Mouse (Mus musculus) fat pad, adult 2 months (tissue): ENCODE measurements at regions not wholly inside any gene's neighbourhood (a gene's known extent, or its start where the extent isn't known, plus 50 kb on each side); places are given as distances from the start of the nearest gene placed in this dataset.

Source experiments
- DNase-seq: peaks from one replicate; pipeline ENCODE4 v3.0.0-alpha.2; 2011; ENCODE audit warnings: low read depth, low spot score; ENCODE audit errors: extremely low read depth

DNA sequence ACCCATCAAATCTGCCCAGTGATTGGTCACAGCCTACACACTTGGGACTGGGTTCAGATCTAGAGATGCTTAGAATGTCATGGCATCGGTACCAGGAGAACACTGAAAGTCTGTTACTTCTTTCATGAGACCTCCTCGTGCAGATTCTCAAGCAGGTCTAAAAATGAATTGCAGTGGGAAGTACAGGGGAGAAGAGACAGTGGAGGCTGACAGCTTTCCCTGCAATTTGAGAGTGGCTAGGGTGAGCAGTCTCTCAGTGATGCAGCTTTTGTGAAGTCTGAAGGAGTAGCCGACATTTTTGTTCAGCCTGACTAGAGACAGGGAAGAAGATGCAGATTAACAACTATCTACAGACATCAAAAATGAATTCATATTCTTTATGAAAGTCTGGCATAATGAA, 112.5 kb downstream of the Fam198b start:
- DNase-seq: no peak

DNA sequence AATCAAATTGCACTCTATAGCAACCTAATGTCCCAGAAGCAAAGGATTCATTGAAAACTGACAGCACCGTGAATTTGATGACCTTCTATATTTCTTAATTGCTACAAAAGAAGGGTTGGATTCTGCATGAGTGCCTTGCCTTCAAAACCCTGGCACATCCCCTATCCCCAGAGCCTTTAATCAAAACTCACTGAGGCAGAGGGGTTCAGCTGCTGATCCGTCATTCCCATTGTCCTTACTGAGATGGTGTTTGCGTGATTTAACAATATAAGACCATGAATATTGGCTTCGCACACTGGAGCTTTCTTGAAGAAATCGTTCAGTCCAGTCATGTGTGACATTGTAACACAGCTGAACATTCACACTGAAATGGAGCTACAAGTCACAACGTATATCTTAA, 118.0 kb downstream of the Fam198b start:
- DNase-seq: no peak

DNA sequence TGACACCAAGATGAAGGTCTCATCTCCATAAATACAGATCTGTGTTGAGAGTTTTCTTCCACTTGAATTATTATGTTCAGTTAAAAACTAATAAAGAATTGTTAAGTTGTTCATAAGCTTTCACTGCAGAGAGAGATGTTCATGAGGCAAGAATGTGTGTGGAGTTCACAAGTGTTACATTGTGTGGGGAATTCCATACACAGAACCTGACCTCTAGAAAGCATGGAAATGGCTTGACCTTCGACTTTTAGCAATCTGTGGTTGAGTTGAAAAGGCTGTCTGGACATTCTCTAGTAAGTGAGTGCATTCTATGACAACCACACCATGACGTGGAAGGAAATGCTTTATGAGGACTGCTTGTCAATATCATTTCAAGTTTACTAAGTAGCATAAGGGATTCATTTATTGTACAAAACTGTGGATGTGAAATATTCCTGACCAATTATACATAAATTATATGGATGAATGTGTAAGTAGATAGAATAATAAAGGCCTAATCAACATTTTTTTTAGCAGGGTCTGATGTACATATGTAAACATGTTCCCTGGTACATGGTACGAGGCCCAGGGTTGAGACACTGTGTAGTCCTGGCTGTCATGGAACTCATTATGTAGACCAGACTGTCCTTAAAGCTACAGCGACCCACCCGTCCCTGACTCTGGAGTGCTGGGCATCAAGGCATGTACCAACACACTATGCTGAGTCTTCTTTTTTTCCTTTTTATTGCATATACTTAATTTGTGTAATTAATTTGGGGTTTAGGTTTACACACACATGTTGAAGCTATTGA, 119.2 kb downstream of the Fam198b start:
- DNase-seq: no peak

DNA sequence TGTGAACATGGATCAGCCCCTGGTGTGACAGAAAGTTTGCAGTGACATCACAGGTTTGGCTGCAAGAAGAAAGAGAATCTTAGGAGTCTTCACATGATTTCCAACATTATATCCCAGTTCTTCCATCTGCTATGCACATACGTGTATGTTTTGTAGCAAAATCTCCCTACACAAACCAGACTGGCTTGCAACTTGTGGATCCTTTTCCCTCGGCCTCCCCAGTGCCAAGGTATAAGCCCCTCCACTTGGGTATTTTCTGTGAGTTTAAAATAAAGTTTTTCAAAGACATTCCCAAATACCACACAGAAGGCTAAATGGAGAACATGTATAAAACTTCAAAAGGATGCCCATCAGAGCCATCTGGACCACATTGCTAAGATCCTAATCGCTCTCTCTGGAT, 120.2 kb downstream of the Fam198b start:
- DNase-seq: no peak

DNA sequence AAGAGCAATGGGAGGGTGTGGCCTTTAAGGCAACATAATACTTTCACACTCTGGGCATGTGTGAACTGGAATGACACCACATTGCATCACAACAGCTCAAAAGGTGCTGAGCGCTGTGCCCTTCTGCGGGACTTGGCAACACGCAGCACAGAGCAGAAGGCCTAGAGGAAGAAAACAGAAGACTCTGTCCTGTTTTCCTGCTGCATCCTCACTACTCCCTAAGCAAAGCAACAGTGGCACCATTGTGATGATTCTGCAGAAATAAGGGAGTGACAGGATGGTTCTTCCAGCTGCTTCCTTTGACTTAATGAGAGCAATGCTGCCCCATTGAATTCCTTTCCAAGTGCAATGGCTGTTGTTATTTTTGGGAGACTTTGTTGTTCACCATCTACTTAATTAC, 120.6 kb downstream of the Fam198b start:
- DNase-seq: peak; percentile 19

DNA sequence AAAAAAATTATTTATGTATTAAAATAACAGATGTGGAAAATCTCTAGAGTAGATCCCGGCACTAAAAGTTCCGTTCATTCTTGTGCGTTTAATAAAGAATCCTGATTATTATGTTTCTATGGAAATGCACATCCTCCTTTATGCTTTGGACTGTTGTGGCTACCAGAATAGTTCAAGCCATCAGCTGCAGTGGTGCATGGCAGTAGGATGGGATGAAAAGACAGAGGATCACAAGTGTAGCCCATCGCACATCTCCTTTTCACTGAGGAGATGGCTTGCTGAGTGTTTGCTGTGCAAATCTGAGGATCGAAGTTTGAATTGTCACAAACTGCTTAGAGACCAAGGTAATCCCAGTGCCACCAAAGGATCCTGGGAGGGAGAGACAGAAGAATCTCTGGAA, 121.0 kb downstream of the Fam198b start:
- DNase-seq: no peak

DNA sequence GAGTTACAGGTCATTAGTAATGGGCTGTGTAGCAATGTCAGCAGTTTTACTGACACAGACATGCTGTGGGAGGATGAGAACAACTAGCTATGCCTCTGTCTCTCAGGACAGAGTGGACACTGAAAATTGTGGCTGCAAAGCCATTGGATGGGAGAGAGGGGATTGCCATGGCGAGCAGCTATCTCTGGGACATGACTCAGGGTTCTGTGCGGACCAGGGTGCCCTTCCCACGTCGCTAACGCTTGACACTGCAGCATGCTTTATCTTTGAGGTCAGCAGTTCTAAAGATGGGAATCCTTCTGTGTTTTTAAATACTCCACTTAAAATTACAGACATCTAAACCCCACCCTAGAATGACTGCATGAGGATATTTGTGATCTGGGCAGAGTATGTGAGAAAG, 121.9 kb downstream of the Fam198b start:
- DNase-seq: no peak

DNA sequence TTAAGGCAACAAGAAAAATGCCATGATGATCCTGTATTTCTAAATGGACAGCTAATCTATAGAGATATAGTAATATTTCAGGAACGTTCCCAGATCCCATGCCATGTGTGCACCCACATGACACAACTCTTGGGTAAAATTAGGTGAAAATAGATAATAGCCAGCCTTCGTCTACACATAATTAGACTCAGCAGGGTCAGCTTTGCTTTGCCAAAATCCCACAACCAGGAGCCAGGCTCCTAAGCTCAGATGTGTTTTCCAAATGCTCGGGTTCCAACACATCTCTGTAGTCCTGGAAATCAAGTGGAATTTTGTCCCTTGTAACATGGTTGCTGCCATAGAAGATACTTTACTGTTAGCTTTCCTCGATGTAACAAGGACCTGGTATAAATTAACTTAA, 122.7 kb downstream of the Fam198b start:
- no peak for DNase-seq

DNA sequence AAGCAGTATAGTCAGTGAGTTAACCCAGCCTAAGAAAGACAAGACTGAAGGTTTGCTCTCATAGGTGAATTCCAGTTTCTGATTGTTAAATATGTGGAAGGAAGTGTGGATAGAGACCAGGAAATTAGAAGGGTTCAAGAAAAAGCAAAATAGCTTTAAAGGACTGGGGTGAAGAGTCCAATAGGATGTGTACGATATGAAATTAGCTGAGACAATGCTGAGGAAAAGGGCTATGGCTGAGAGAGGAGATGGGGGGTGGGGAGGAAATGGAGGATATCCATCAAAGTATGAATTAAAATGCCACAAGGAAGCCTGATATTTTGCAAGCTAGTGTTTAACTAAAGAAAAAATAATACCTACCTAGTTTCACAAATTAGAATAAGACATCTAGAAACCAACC, 124.9 kb downstream of the Fam198b start:
- no peak for DNase-seq

DNA sequence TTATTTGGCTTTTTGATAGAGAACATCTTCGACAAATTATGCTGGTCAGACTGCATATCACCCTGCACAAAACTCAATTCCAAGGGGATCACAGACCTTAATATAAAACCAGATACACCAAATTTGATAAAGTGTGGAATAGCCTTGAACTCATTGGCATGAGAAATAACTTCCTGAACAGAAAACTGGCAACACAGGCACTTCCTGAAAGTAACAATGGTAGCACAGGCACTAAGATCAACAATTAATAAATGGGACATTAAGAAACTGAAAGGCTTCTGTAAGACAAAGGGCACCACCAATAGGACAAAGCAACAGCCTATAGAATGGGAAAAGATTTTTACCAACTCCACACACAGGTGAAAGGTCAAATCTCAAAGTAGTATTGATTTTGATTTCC, 141.5 kb downstream of the Fam198b start:
- no peak for DNase-seq

DNA sequence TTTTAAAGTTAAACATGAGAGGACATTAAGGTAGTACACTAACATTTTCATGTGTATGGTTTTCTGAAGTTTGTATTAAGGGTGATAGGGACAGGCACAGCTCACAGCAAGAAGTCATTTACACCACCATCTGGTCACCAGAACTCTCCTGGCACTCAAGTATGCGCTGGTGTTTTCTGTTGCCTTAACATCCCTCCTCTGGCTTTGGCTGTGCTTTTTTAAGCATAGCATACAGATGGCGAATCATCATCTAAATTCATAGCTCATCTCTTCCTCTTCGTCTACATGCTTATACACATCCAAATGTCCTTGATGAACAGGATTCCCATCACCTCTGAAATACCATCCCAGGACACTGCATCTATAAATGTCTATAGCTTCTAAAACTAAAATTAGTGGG, 148.7 kb downstream of the Fam198b start:
- no peak for DNase-seq

DNA sequence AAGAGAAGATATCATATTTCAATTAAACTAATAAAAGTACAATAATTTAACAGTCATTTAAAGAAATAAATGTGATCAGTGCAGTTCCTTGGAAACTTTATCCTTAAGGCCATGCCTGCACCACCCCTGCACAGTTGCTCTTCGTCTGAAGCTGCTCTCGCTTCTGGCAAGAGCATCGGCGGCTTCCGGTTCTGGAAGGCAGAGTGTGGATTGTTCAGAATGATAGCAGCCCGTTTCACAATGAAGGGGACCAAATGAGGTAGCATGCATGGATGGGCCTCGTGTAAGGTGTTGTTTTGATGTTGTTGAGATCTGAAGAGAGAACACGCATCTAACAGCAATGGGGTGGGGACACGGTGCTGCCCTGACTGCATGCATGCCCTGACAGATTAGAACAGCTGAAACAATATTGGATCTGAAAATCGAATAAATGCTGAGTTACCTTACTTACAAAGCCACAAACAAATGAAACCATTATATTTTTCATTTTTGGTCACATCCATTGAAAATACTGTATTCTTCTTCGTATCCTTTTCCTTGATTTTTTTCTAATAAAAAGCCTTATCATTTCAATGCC, 154.3 kb downstream of the Fam198b start:
- no peak for DNase-seq

DNA sequence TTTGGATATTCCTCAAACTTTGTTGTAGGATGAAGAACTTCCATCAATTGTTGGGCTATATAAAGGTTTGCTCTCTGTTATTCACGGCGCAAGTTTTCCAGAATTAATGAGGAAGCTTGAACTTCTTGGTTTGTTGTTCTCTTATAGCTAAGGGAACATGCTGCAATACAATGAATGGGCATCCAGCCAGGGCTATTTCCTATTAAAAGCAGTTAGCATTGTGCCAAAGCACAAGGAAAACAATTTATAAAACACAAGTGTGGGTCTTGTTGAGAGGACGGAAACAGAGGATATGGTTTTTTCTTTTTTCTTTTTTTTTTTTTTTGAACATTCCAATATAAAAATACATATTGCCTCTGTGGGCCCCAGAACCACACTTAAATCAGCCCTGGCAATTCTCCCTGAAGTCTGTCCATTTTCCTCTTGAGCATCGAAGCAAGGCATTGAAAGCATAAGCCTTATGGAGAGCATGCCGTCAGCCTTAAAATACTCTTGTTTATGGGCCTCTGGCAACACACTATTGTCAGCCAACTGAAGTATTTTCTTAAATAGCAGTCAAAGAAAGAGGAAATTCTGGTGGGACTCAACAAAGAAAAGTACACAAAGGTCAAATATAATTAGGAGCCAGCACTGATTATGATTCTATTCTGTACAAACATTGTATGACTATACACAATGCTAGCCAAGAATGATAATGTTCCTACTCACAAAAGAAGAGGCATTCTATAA, 158.6 kb downstream of the Fam198b start:
- DNase-seq: no peak

DNA sequence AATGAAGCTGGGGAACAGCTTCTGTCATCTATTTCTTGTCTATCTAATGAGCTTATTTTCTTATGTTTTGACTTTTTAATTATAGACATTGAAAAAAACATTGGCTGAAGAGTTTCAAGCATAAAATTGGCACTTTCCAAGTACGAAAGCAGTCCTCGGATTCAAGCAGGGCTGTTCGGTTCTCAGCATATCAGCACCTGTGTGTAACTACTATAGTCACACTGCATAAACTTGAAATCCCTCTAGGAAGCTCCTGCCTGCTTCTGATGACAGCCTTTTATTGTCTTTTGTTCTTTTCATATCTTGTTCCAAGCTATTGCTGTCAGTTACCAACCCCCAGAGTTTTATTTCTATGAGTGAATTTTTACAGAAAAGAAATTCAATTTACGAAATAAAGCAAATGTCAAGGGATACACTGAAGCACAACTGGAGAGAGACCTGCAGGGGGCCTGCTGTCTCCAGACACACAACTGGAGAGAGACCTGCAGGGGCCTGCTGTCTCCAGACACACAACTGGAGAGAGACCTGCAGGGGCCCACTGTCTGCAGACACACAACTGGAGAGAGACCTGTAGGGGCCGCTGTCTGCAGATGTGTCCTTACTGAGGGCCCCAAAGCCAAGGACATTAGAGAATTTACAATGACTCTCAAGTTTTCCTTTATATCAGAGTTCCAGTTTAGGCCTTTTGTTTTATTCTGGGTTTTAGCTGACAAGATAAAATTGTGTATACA, 165.3 kb downstream of the Fam198b start:
- DNase-seq: no peak

DNA sequence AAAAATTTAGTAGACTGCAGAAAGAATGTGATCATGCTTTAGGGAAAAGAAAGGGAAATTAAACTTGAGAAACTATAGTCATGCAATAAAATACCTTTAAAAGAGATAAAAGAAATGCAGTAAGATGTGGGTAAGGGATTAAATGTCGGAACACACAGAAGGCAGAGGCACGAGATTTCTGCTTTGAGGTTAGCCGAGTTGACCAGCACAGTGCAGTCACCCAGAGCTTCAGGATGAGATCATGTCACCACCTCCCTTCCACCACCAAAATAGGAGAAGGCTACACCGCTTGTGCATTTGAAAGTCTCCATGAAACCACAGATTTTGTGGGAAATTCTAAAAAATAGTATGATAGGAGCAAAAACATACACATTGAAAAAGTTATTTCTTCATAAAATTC, 166.6 kb downstream of the Fam198b start:
- DNase-seq: no peak

DNA sequence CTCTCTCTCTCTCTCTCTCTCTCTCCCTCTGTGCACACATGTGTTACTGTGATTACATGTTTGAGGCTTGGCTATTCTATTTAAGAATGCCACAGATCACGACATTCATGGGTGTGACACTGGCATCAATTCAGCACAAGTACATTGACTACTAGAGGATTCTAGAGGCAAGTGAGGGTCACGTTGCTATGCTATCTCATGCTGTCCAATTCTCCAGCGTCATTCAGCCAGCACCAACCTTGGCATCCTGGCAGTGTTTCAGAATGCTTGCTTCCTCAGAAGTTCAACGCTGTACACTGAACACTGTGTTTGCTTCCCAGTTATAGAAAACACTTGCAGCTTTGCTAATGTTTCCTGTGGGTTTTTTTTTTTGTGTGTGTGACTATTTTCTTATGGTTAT, 167.6 kb downstream of the Fam198b start:
- no peak for DNase-seq

DNA sequence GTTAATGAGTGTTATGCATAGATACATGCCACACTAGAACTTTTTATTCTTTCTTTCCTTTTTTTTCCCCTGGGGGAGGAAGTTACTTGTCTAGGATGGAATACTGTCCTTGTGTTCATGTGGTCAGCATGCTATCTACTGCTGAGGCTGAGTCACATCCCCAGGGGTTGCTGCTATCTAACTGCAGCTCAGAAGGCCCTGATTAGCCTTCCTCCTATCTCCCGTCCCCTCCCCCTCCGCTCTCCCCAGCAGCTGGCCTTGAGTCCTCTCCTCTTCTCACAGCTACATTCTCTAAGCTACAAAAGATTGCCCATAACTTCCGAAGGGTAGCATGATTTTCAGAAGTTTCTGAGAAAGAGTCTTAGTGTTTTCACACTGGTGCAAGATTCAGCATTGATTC, 168.5 kb downstream of the Fam198b start:
- DNase-seq: no peak

DNA sequence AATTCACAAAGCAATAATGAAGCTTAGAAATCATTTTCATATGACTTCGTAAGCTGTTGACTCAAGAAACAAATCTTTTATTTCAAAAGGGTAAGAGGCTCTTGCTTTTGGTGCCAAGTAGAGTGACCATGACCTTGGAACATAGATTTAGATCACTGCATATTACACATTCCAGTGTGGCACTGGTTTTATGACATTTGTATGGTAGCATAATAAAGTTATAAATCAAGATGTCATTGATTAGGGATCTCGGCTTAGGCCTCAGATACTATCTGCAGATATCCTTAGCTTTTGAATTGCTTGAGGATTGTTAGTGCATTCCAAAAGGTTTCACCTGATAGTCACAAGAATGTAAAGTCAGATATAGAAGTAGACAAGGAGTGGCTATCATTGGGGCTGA, 169.1 kb downstream of the Fam198b start:
- no peak for DNase-seq

DNA sequence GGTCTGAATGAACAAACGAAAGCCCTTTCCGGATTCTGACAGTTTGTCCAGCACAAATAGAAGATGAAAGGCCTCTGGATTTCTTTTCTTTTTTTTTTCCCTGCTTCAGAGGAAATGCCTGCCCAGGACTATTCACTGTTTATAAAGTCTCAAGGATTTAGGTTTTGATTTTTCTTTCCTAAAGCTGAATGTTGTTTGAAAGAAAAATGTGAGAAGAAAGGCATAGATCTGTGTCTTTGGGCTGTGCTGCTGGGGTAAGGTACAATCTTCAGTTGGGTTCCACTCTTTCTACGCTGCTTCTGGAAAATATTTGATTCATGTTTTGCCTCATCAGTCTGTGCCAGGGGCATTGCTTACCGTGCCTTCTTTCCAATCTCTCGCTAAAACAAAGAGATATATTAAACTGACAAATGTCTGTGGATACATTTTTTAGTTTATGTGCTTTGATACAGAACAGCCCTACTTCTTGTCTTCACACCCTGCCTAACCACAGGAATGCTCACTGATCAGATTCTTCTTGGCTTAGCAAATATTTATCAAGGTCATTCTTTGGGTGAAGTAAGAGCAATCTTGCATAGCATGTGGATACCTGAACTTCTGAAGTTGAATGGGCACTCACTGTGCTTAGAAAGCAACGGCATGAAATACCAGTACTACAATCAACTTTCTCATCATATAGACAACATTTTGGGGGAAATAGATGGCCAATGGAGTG, 172.5 kb downstream of the Fam198b start:
- no peak for DNase-seq

DNA sequence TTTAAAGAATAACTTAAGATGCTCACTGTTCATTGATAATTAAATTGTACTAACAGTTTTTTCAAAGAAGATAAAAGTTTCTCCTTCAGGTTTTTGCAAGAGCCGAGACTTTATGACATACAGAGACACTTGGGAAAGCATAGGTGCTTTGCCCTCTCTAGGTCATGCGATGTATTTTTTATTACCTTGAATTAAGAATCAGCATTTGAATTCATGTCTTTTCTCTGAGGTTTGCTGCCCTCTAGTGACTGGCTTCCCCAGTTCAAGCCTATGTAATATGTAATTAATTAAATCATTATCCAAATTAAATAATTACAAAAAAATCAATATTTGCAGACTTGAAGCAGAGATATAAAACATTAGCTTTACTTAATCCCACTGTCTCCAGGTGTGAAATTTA, 174.4 kb downstream of the Fam198b start:
- no peak for DNase-seq

DNA sequence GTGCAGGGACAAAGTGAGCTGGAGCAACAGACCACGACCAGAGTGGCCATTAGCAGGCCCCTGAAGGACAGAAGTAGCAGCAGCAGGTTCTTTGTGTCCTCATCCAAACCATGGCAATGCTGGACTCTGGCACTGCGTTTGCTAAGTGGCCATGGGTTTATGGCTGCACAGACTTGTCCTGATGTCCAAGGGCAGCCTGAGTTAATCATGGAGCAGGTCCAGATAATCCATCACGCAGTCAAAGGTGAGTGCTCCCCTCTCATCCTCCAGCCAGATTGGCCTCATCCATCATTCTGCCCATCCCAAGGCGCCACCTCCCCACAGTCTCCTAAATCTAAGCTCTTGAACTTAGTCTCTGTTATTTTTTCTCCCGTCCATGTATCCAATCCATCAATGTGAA, 186.4 kb downstream of the Fam198b start:
- DNase-seq: no peak
